Mouse (Mus musculus): ENCODE results near the gene Nr0b1.
A peak's percentile ranks its signal among the peaks of the same experiment; 100 is the strongest.

Gene Nr0b1

GRCm38 (mm10) chrX:86191614-86192419 lies at the start of gene Nr0b1:
Nr0b1 (plus strand) TSS chrX:86191764.
- peak; percentile 57 for DNase-seq (ENCODE audit: low spot score)

DNA sequence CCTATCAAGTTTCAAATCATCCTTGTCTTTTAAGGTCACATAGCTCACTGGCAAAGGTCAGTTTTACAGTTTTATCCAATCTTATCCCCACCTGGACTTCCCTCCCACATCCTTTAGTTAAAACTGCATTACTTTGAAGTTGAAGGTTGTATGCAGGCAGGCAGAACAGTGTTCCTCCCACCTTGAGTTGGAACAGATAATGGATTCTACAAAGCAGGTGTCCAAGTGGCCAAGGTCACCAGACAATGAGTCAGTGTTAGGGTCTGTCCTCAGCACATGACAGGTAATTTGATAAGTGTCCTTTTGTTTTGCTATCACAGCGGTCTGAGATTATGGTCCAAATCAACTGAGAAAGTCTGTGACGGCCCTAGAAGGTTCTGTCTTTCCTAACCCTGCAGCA lies 4.3 kb upstream of the Nr0b1 start:
- DNase-seq (ENCODE audit: low spot score): no peak

DNA sequence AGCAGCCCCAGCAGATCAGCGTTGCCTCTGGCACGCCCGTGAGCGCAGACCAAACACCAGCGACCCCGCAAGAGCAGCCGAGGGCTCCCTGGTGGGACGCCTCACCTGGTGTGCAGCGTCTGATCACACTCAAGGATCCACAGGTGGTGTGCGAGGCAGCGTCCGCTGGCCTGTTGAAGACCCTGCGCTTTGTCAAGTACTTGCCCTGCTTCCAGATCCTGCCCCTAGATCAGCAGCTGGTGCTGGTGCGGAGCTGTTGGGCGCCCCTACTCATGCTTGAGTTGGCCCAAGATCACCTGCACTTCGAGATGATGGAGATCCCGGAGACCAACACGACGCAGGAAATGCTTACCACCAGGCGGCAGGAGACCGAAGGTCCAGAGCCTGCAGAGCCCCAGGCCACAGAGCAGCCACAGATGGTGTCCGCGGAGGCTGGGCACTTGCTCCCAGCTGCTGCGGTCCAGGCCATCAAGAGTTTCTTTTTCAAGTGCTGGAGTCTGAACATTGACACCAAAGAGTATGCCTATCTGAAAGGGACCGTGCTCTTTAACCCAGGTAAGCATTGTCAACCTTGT lies 943 bp downstream of the Nr0b1 start:
- DNase-seq (ENCODE audit: low spot score): peak; percentile 53

DNA sequence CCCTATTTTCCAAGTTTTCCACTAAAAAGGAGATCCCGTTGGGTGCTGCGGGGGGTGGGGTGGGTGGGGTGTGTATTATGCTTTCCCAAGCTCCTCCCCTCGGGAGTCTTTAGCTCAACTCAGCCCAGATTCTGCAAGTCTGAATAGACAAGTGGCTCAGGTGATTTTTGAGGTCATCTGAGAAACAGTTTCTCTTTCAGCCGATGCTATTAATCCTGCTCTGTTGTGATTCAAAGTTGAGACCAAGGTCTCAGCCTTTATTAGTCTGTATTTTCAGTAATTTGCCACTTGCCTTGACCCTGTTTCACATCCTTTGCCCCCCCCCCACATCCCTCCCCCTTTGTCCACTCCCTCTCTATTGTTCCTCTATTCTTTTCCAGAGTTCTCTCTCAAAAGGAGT lies 1.8 kb downstream of the Nr0b1 start:
- no peak for DNase-seq (ENCODE audit: low spot score)

GRCm38 (mm10) chrX:86237246-86237645 lies 45.7 kb downstream of the Nr0b1 start:
- no peak for DNase-seq (ENCODE audit: low spot score)

Data from testis, postnatal 10 days (tissue).